Mouse (Mus musculus) cerebellum, postnatal 4 days (tissue): ENCODE results near the gene Ahdc1.

Experiments
- DNase-seq, 2 experiments: peaks; one replicate each; pipeline ENCODE4 v3.0.0; 2022; ENCODE audit warnings: low spot score in 2 of 2, mixed read lengths in 1 of 2

Ahdc1 gene

GRCm38 (mm10) chr4:133039116-133039819 is 28.2 kb downstream of the Ahdc1 start:
- no peak for DNase-seq

GRCm38 (mm10) chr4:133039832-133040231 is 28.8 kb downstream of the Ahdc1 start:
- DNase-seq = no peak

GRCm38 (mm10) chr4:133040241-133040904 is 29.3 kb downstream of the Ahdc1 start:
- DNase-seq = no peak

- DNase-seq = no peak
Observed at GRCm38 (mm10) chr4:133042244-133042643, 31.2 kb downstream of the Ahdc1 start.

- peak in 1 of 2 experiments; percentile 70 for DNase-seq
Observed at GRCm38 (mm10) chr4:133042651-133043635, 31.9 kb downstream of the Ahdc1 start.

GRCm38 (mm10) chr4:133043798-133044646 is 33.0 kb downstream of the Ahdc1 start:
- no peak for DNase-seq

GRCm38 (mm10) chr4:133044647-133045094 is 33.6 kb downstream of the Ahdc1 start:
- no peak for DNase-seq

- no peak for DNase-seq
Observed at GRCm38 (mm10) chr4:133045771-133046474, 34.9 kb downstream of the Ahdc1 start.

GRCm38 (mm10) chr4:133046691-133047352 is 35.8 kb downstream of the Ahdc1 start:
- DNase-seq = no peak

- no peak for DNase-seq
Observed at GRCm38 (mm10) chr4:133047353-133048105, 36.5 kb downstream of the Ahdc1 start.

- peak in 1 of 2 experiments; percentile 48 for DNase-seq
Observed at GRCm38 (mm10) chr4:133049071-133049920, 38.2 kb downstream of the Ahdc1 start.

GRCm38 (mm10) chr4:133050196-133050836 is 39.3 kb downstream of the Ahdc1 start:
- no peak for DNase-seq

GRCm38 (mm10) chr4:133050837-133051549 is 39.9 kb downstream of the Ahdc1 start:
- no peak for DNase-seq

- no peak for DNase-seq
Observed at GRCm38 (mm10) chr4:133051550-133051865, 40.4 kb downstream of the Ahdc1 start.

GRCm38 (mm10) chr4:133052029-133052745 is 41.1 kb downstream of the Ahdc1 start:
- DNase-seq = no peak

GRCm38 (mm10) chr4:133052995-133053572 is 42.0 kb downstream of the Ahdc1 start:
- DNase-seq = no peak
